In the genomic region with DNA sequence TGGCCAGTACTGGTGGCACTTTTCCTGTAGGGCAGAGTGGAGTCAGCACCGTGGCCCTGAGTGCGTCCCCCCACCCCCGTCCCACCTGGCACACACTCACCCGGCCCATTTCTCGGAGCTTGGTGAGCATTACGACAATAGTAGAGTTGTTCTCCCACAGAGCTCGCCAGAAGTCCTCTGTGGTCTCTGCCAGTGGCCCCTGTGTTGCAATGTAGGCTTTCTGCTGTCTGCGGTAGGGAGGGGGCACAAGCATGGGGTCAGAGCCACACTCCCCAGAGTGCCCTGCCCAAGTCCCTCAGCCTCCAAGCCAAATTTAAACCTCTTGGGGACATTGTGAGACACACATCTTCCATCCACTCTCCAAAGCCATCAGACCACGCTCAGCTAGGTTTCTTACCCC, we compare ENCODE assay signal across 28 mouse cellular contexts.
DNase-seq lines count a peak whose midpoint lies in the region; ATAC-seq and TF ChIP-seq lines count a peak whose summit lies in the region.
"Had no signal": no experiment of that assay in that cellular context is flagged by ENCODE, and none has a peak within 500 bp of the region (broad histone marks: within the 10 kb centered on the region; RNA-seq: fewer than 3 reads in every experiment).

No protein-coding gene starts in this region.

- DNase-seq in layer of hippocampus, adult 2 months (ENCODE audit: low spot score in 2 of 2) = no peak
- no peak for DNase-seq in layer of hippocampus, adult 18-20 months (ENCODE audit: low spot score in 2 of 2)
- no peak for DNase-seq in kidney, postnatal 4 days
- DNase-seq: adrenal gland, adult 2 months; adrenal gland, postnatal 10 days; adrenal gland, postnatal 25 days; B cell, adult 2 months; cerebellum, adult 11 months; cerebellum, adult 18-20 months; cerebellum, adult 8-10 months; cerebellum, adult 9-11 months; cerebellum, postnatal 14 days; cerebellum, postnatal 36 days; embryo, embryonic 11 days; forebrain, postnatal 0 days had no signal

- ATAC-seq in megakaryocyte progenitor cell, adult 5-6 weeks (replicated peaks; ENCODE audit: poor library complexity) = peak; percentile 64
- ATAC-seq in forebrain, embryonic 16.5 days = no peak
- ATAC-seq: activated CD4-positive, CD25-positive, alpha-beta regulatory T cell, adult 4 months; CD4-positive, CD25-positive, alpha-beta regulatory T cell, adult 4 months; forebrain, embryonic 14.5 days; forebrain, postnatal 0 days; Patski had no signal

- no peaks in the 10 kb centered on the region for H3K9me3 ChIP-seq in forebrain, embryonic 16.5 days (ENCODE audit: control insufficient read depth, low read length)
- H3K9me3 ChIP-seq: embryonic facial prominence, embryonic 13.5 days; embryonic facial prominence, embryonic 15.5 days; forebrain, embryonic 10.5 days; forebrain, embryonic 12.5 days; G1E had no signal

- peaks cover 86% of the 10 kb centered on the region for H3K36me3 ChIP-seq in forebrain, embryonic 16.5 days (ENCODE audit: control insufficient read depth, insufficient read depth)

- peaks cover 5% of the 10 kb centered on the region for H3K4me1 ChIP-seq in forebrain, embryonic 16.5 days (replicated peaks; ENCODE audit: control insufficient read depth, insufficient read depth, low read length)

- H3K4me2 ChIP-seq in forebrain, embryonic 16.5 days (ENCODE audit: low read length) = no peak overlapping the region
- H3K4me2 ChIP-seq: embryonic facial prominence, embryonic 13.5 days; embryonic facial prominence, embryonic 15.5 days; forebrain, embryonic 12.5 days had no signal

- no peak overlapping the region for H3K9ac ChIP-seq in forebrain, embryonic 16.5 days (replicated peaks; ENCODE audit: low read depth, low read length)
- H3K9ac ChIP-seq: embryonic facial prominence, embryonic 13.5 days; embryonic facial prominence, embryonic 15.5 days; forebrain, embryonic 12.5 days; forebrain, postnatal 0 days had no signal

- peak overlapping the region; percentile 59 for H3K27ac ChIP-seq in layer of hippocampus, adult 2 months
- H3K27ac ChIP-seq in forebrain, embryonic 16.5 days (ENCODE audit: low read length) = no peak overlapping the region
- H3K27ac ChIP-seq: embryonic facial prominence, embryonic 13.5 days; embryonic facial prominence, embryonic 15.5 days; forebrain, embryonic 10.5 days; forebrain, embryonic 12.5 days had no signal

- no peak for TF ChIP-seq CTCF in layer of hippocampus, adult 2 months (conservative IDR thresholded peaks at IDR 0.05)

- no peak overlapping the region for H3K4me3 ChIP-seq in layer of hippocampus, adult 2 months
- H3K4me3 ChIP-seq in forebrain, embryonic 16.5 days (replicated peaks; ENCODE audit: low read length) = no peak overlapping the region
- H3K4me3 ChIP-seq: embryonic facial prominence, embryonic 13.5 days; embryonic facial prominence, embryonic 15.5 days; erythroblast, embryonic 14.5 days; forebrain, embryonic 10.5 days; forebrain, embryonic 12.5 days had no signal

- H3K27me3 ChIP-seq in forebrain, embryonic 16.5 days (replicated peaks; ENCODE audit: control insufficient read depth, insufficient read depth, low read length) = no peaks in the 10 kb centered on the region
- H3K27me3 ChIP-seq: CH12.LX; embryonic facial prominence, embryonic 13.5 days; embryonic facial prominence, embryonic 15.5 days; forebrain, embryonic 12.5 days; Patski had no signal

- 88% methylated on average over 9 of the region's 9 CpGs for WGBS in forebrain, embryonic 16.5 days
